Mouse (Mus musculus): Measurements from ENCODE around the gene Scnn1a.
"Not testable (repeated sequence)": the region's sequence is repeated elsewhere in the genome, so short reads cannot be mapped to it uniquely, and the experiment has no call there.

The Scnn1a gene

GRCm38 (mm10) chr6:125320323-125320722, at the start of gene Scnn1a:
TSS of gene Scnn1a (plus strand) at chr6:125320659.
- DNase-seq (ENCODE audit: low spot score in 2 of 2): no peak

GRCm38 (mm10) chr6:125271455-125272227, 48.8 kb upstream of the Scnn1a start:
- DNase-seq (ENCODE audit: low spot score in 2 of 2): peak; percentile 72 to 85

- peak in 1 of 2 experiments; percentile 43 for DNase-seq (ENCODE audit: low spot score in 2 of 2)
These were observed 48.2 kb upstream of the Scnn1a start for GRCm38 (mm10) chr6:125272228-125272785.

GRCm38 (mm10) chr6:125274841-125275563, 45.5 kb upstream of the Scnn1a start:
- DNase-seq (ENCODE audit: low spot score in 2 of 2): peak in 1 of 2 experiments; percentile 21

GRCm38 (mm10) chr6:125279729-125280128, 40.7 kb upstream of the Scnn1a start:
- peak; percentile 25 to 44 for DNase-seq (ENCODE audit: low spot score in 2 of 2)

- DNase-seq (ENCODE audit: low spot score in 2 of 2): not testable (repeated sequence)
These were observed 37.7 kb upstream of the Scnn1a start for GRCm38 (mm10) chr6:125282721-125283120.

- DNase-seq (ENCODE audit: low spot score in 2 of 2): no peak
These were observed 36.2 kb upstream of the Scnn1a start for GRCm38 (mm10) chr6:125284250-125284649.

- DNase-seq (ENCODE audit: low spot score in 2 of 2): no peak
These were observed 35.7 kb upstream of the Scnn1a start for GRCm38 (mm10) chr6:125284751-125285150.

- DNase-seq (ENCODE audit: low spot score in 2 of 2): no peak
These were observed 34.6 kb upstream of the Scnn1a start, which contains the start of gene Tuba3a for GRCm38 (mm10) chr6:125285890-125286289. TSS of gene Tuba3a (minus strand) at chr6:125286042.

GRCm38 (mm10) chr6:125286944-125287343, 33.5 kb upstream of the Scnn1a start:
- no peak for DNase-seq (ENCODE audit: low spot score in 2 of 2)

GRCm38 (mm10) chr6:125288730-125289129, 31.7 kb upstream of the Scnn1a start:
- no peak for DNase-seq (ENCODE audit: low spot score in 2 of 2)

GRCm38 (mm10) chr6:125291329-125291728, 29.1 kb upstream of the Scnn1a start:
- no peak for DNase-seq (ENCODE audit: low spot score in 2 of 2)

- DNase-seq (ENCODE audit: low spot score in 2 of 2): no peak
These were observed 28.2 kb upstream of the Scnn1a start for GRCm38 (mm10) chr6:125292256-125292655.

GRCm38 (mm10) chr6:125294049-125294448, 26.4 kb upstream of the Scnn1a start:
- no peak for DNase-seq (ENCODE audit: low spot score in 2 of 2)

GRCm38 (mm10) chr6:125297149-125297820, 23.2 kb upstream of the Scnn1a start:
- no peak for DNase-seq (ENCODE audit: low spot score in 2 of 2)

- no peak for DNase-seq (ENCODE audit: low spot score in 2 of 2)
These were observed 19.5 kb upstream of the Scnn1a start for GRCm38 (mm10) chr6:125300982-125301381.

GRCm38 (mm10) chr6:125302231-125302982, 18.1 kb upstream of the Scnn1a start:
- no peak for DNase-seq (ENCODE audit: low spot score in 2 of 2)

GRCm38 (mm10) chr6:125303242-125303641, 17.2 kb upstream of the Scnn1a start:
- DNase-seq (ENCODE audit: low spot score in 2 of 2): no peak

- DNase-seq (ENCODE audit: low spot score in 2 of 2): not testable (repeated sequence)
These were observed 16.1 kb upstream of the Scnn1a start for GRCm38 (mm10) chr6:125304408-125304807.

- no peak for DNase-seq (ENCODE audit: low spot score in 2 of 2)
These were observed 15.0 kb upstream of the Scnn1a start for GRCm38 (mm10) chr6:125305465-125305864.

- DNase-seq (ENCODE audit: low spot score in 2 of 2): no peak
These were observed 13.4 kb upstream of the Scnn1a start for GRCm38 (mm10) chr6:125307091-125307490.
